Mouse (Mus musculus) stomach, embryonic 15.5 days (tissue): Measurements from ENCODE around the gene Cavin1. TPM values are rescaled to one million over a fixed set of nuclear protein-coding genes. Genes with fewer than 3 reads are reported as not detected.

Source experiments
- ATAC-seq: fragments of 200-750 bp; cut with Nextera tagmentation; 2 replicates; pipeline ENCODE4 v1.8.0; 2017; ENCODE audit warnings: low read depth, moderate number of reproducible peaks, moderate TSS enrichment; ENCODE audit not compliant: insufficient read depth, low FRiP score
- H3K27ac ChIP-seq: fragments of 300-500 bp; sonication (generic); 2 replicates; pipeline ENCODE4 v1.5.1; 2015; ENCODE audit warnings: mild to moderate bottlenecking, inconsistent platforms
- H3K27me3 ChIP-seq: fragments of 300-500 bp; sonication (generic); replicated peaks from 2 replicates; pipeline ENCODE4 v1.6.1; 2015; ENCODE audit warnings: inconsistent platforms
- H3K36me3 ChIP-seq: fragments of 300-500 bp; sonication (generic); 2 replicates; pipeline ENCODE4 v1.6.1; 2015; ENCODE audit warnings: inconsistent platforms
- H3K4me1 ChIP-seq: fragments of 300-500 bp; sonication (generic); 2 replicates; pipeline ENCODE4 v1.6.1; 2015; ENCODE audit warnings: inconsistent platforms
- H3K4me2 ChIP-seq: fragments of 300-500 bp; sonication (generic); 2 replicates; pipeline ENCODE4 v1.6.1; 2015; ENCODE audit warnings: mild to moderate bottlenecking, inconsistent platforms
- H3K4me3 ChIP-seq: fragments of 300-500 bp; sonication (generic); replicated peaks from 2 replicates; pipeline ENCODE4 v1.5.1; 2015; ENCODE audit warnings: inconsistent platforms
- H3K9ac ChIP-seq: fragments of 300-500 bp; sonication (generic); 2 replicates; pipeline ENCODE4 v1.6.1; 2015; ENCODE audit warnings: inconsistent platforms
- H3K9me3 ChIP-seq: fragments of 300-500 bp; sonication (generic); 2 replicates; pipeline ENCODE4 v1.6.1; 2016; ENCODE audit warnings: inconsistent platforms
- WGBS: fragments of 180-500 bp; shearing (Covaris S2); methylation state at CpG from one replicate; pipeline ENCODE4 v1.1.7; 2015; 5-methylcytosine and 5-hydroxymethylcytosine counted together
- polyA plus RNA-seq: library from polyadenylated mRNA; unstranded; fragments of >200 nt; fragmentation: Nextera tagmentation; extraction: Ambion mirVana; gene quantifications from 2 replicates; pipeline ENCODE4 v1.2.1, GENCODE M21; 2015

The Cavin1 gene
- polyA plus RNA-seq, 1 experiment from 2014 or later = 329 TPM

GRCm38 (mm10) chr11:100964901-100965542, 5.7 kb downstream of the Cavin1 start:
- H3K4me2 ChIP-seq = peak overlapping the region; percentile 3; the same call in 1 of the 2 replicates
- peaks cover 68% of the 10 kb centered on the region for H3K4me1 ChIP-seq
- peak overlapping the region; percentile 86 for H3K27ac ChIP-seq
- no peaks in the 10 kb centered on the region for H3K27me3 ChIP-seq
- no peak overlapping the region for H3K4me3 ChIP-seq
- ATAC-seq = no peak
- no peak overlapping the region for H3K9ac ChIP-seq
- H3K36me3 ChIP-seq = no peaks in the 10 kb centered on the region
- no peaks in the 10 kb centered on the region for H3K9me3 ChIP-seq
- 84% methylated on average over 6 of the region's 6 CpGs for WGBS

- ATAC-seq = no peak
- Histone ChIP-seq H3K4me1 (peaks cover 73% of the 10 kb centered on the region), H3K9ac (no peak overlapping the region), H3K4me3 (no peak overlapping the region), H3K9me3 (no peaks in the 10 kb centered on the region), H3K36me3 (no peaks in the 10 kb centered on the region), H3K4me2 (peak overlapping the region; percentile 27; the same call in 1 of the 2 replicates), H3K27me3 (0 out of 2 replicates have a peak, but pooled peaks cover under 1% of the 10 kb centered on the region), H3K27ac (peak overlapping the region; percentile 86)
- 79% methylated on average over 7 of the region's 7 CpGs for WGBS
Observed at GRCm38 (mm10) chr11:100964180-100964579, 6.5 kb downstream of the Cavin1 start.

- Histone ChIP-seq H3K9me3 (no peaks in the 10 kb centered on the region), H3K4me2 (peak overlapping the region; percentile 27; the same call in 1 of the 2 replicates), H3K4me1 (peaks cover 77% of the 10 kb centered on the region), H3K9ac (no peak overlapping the region), H3K27me3 (peaks cover 6% of the 10 kb centered on the region), H3K27ac (peak overlapping the region; percentile 86), H3K36me3 (peaks cover 3% of the 10 kb centered on the region), H3K4me3 (no peak overlapping the region)
- ATAC-seq = no peak
- 63% methylated on average over 9 of the region's 9 CpGs for WGBS
Observed at GRCm38 (mm10) chr11:100963647-100964046, 7.0 kb downstream of the Cavin1 start.

GRCm38 (mm10) chr11:100962371-100962911, 8.2 kb downstream of the Cavin1 start:
- peaks cover 7% of the 10 kb centered on the region for H3K36me3 ChIP-seq
- 44% methylated on average over 9 of the region's 9 CpGs for WGBS
- peak overlapping the region; percentile 24; the same call in 1 of the 2 replicates for H3K4me2 ChIP-seq
- peak; percentile 54; the same call in 1 of the 2 replicates for ATAC-seq
- H3K9ac ChIP-seq = no peak overlapping the region
- peaks cover 74% of the 10 kb centered on the region for H3K4me1 ChIP-seq
- H3K9me3 ChIP-seq = no peaks in the 10 kb centered on the region
- peaks cover 13% of the 10 kb centered on the region for H3K27me3 ChIP-seq
- H3K27ac ChIP-seq = peak overlapping the region; percentile 86
- H3K4me3 ChIP-seq = peak overlapping the region; percentile 0; the same call in 1 of the 2 replicates

GRCm38 (mm10) chr11:100960540-100960939, 10.1 kb downstream of the Cavin1 start:
- H3K4me3 ChIP-seq = no peak overlapping the region
- H3K4me1 ChIP-seq = peaks cover 61% of the 10 kb centered on the region
- H3K27ac ChIP-seq = peak overlapping the region; percentile 78
- H3K4me2 ChIP-seq = no peak overlapping the region
- peak; percentile 37; the same call in 1 of the 2 replicates for ATAC-seq
- WGBS = 22% methylated on average over 6 of the region's 6 CpGs
- peaks cover 12% of the 10 kb centered on the region for H3K36me3 ChIP-seq
- H3K9me3 ChIP-seq = no peaks in the 10 kb centered on the region
- no peak overlapping the region for H3K9ac ChIP-seq
- H3K27me3 ChIP-seq = peaks cover 13% of the 10 kb centered on the region

GRCm38 (mm10) chr11:100959826-100960225, 10.9 kb downstream of the Cavin1 start:
- no peak overlapping the region for H3K9ac ChIP-seq
- 35% methylated on average over 3 of the region's 3 CpGs for WGBS
- no peak for ATAC-seq
- peak overlapping the region; percentile 78 for H3K27ac ChIP-seq
- H3K9me3 ChIP-seq = no peaks in the 10 kb centered on the region
- peaks cover 12% of the 10 kb centered on the region for H3K36me3 ChIP-seq
- H3K4me3 ChIP-seq = peak overlapping the region; percentile 8; the same call in 1 of the 2 replicates
- H3K4me2 ChIP-seq = peak overlapping the region; percentile 34; the same call in 1 of the 2 replicates
- H3K4me1 ChIP-seq = peaks cover 54% of the 10 kb centered on the region
- peaks cover 13% of the 10 kb centered on the region for H3K27me3 ChIP-seq

GRCm38 (mm10) chr11:100959464-100959810, 11.2 kb downstream of the Cavin1 start:
- peak overlapping the region; percentile 78; the same call in 1 of the 2 replicates for H3K27ac ChIP-seq
- H3K4me2 ChIP-seq = peak overlapping the region; percentile 34
- 8% methylated on average over 14 of the region's 14 CpGs for WGBS
- peaks cover 12% of the 10 kb centered on the region for H3K36me3 ChIP-seq
- H3K4me3 ChIP-seq = peak overlapping the region; percentile 8
- peaks cover 13% of the 10 kb centered on the region for H3K27me3 ChIP-seq
- no peaks in the 10 kb centered on the region for H3K9me3 ChIP-seq
- no peak for ATAC-seq
- peaks cover 50% of the 10 kb centered on the region for H3K4me1 ChIP-seq
- no peak overlapping the region for H3K9ac ChIP-seq

GRCm38 (mm10) chr11:100958613-100959463, 11.8 kb downstream of the Cavin1 start:
- no peak overlapping the region for H3K9ac ChIP-seq
- peaks cover 13% of the 10 kb centered on the region for H3K27me3 ChIP-seq
- peaks cover 12% of the 10 kb centered on the region for H3K36me3 ChIP-seq
- H3K9me3 ChIP-seq = no peaks in the 10 kb centered on the region
- H3K4me1 ChIP-seq = peaks cover 44% of the 10 kb centered on the region
- 37% methylated on average over 76 of the region's 76 CpGs for WGBS
- peak overlapping the region; percentile 34 for H3K4me2 ChIP-seq
- no peak overlapping the region for H3K27ac ChIP-seq
- no peak for ATAC-seq
- peak overlapping the region; percentile 8; the same call in 1 of the 2 replicates for H3K4me3 ChIP-seq

- H3K36me3 ChIP-seq = peaks cover 12% of the 10 kb centered on the region
- H3K27me3 ChIP-seq = peaks cover 13% of the 10 kb centered on the region
- H3K27ac ChIP-seq = no peak overlapping the region
- H3K9ac ChIP-seq = no peak overlapping the region
- H3K4me2 ChIP-seq = no peak overlapping the region
- ATAC-seq = no peak
- no peak overlapping the region for H3K4me3 ChIP-seq
- 45% methylated on average over 6 of the region's 6 CpGs for WGBS
- peaks cover 37% of the 10 kb centered on the region for H3K4me1 ChIP-seq
- no peaks in the 10 kb centered on the region for H3K9me3 ChIP-seq
Observed at GRCm38 (mm10) chr11:100957915-100958469, 12.7 kb downstream of the Cavin1 start.

- Histone ChIP-seq H3K9ac (no peak overlapping the region), H3K4me3 (no peak overlapping the region), H3K9me3 (no peaks in the 10 kb centered on the region), H3K4me1 (peaks cover 31% of the 10 kb centered on the region), H3K27ac (no peak overlapping the region), H3K36me3 (peaks cover 12% of the 10 kb centered on the region), H3K4me2 (no peak overlapping the region), H3K27me3 (peaks cover 13% of the 10 kb centered on the region)
- 5% methylated on average over 5 of the region's 5 CpGs for WGBS
- ATAC-seq = no peak
Observed at GRCm38 (mm10) chr11:100957244-100957643, 13.4 kb downstream of the Cavin1 start.

GRCm38 (mm10) chr11:100949540-100949939, 21.1 kb downstream of the Cavin1 start:
- Histone ChIP-seq H3K4me3 (no peak overlapping the region), H3K36me3 (no peaks in the 10 kb centered on the region), H3K9ac (no peak overlapping the region), H3K27ac (no peak overlapping the region), H3K27me3 (no peaks in the 10 kb centered on the region), H3K9me3 (no peaks in the 10 kb centered on the region), H3K4me2 (no peak overlapping the region), H3K4me1 (0 out of 2 replicates have a peak, but pooled peaks cover 4% of the 10 kb centered on the region)
- 95% methylated on average over 1 of the region's 1 CpGs for WGBS
- ATAC-seq = no peak
